Mouse (Mus musculus) hindbrain, embryonic 13.5 days (tissue): Measurements from ENCODE around the gene Mxd1. TPM values are rescaled to one million over a fixed set of nuclear protein-coding genes. Genes with fewer than 3 reads are reported as not detected.

Experiments used
- ATAC-seq: fragments of 200-750 bp; cut with Nextera tagmentation; 2 replicates; pipeline ENCODE4 v1.8.0; 2017; ENCODE audit warnings: moderate TSS enrichment; ENCODE audit not compliant: low FRiP score
- H3K27ac ChIP-seq: fragments of 300-500 bp; sonication (generic); 2 replicates; pipeline ENCODE4 v1.5.1; 2015; ENCODE audit warnings: inconsistent platforms, mild to moderate bottlenecking, moderate library complexity
- H3K27me3 ChIP-seq: fragments of 300-500 bp; sonication (generic); 2 replicates; pipeline ENCODE4 v1.6.1; 2015; ENCODE audit warnings: mild to moderate bottlenecking, inconsistent platforms
- H3K36me3 ChIP-seq: fragments of 300-500 bp; sonication (generic); 2 replicates; pipeline ENCODE4 v1.6.1; 2015; ENCODE audit warnings: mild to moderate bottlenecking, inconsistent platforms
- H3K4me1 ChIP-seq: fragments of 300-500 bp; sonication (generic); replicated peaks from 2 replicates; pipeline ENCODE4 v1.6.1; 2015; ENCODE audit warnings: inconsistent platforms
- H3K4me2 ChIP-seq: fragments of 300-500 bp; sonication (generic); 2 replicates; pipeline ENCODE4 v1.6.1; 2015; ENCODE audit warnings: inconsistent platforms, mild to moderate bottlenecking, moderate library complexity
- H3K4me3 ChIP-seq: fragments of 300-500 bp; sonication (generic); 2 replicates; pipeline ENCODE4 v1.5.1; 2015; ENCODE audit warnings: mild to moderate bottlenecking, inconsistent platforms
- H3K9ac ChIP-seq: fragments of 300-500 bp; sonication (generic); 2 replicates; pipeline ENCODE4 v1.6.1; 2015; ENCODE audit warnings: mild to moderate bottlenecking, inconsistent platforms
- H3K9me3 ChIP-seq: fragments of 300-500 bp; sonication (generic); 2 replicates; pipeline ENCODE4 v1.6.1; 2016; ENCODE audit warnings: inconsistent platforms
- WGBS: fragments of 180-500 bp; shearing (Covaris S2); methylation state at CpG from one replicate; pipeline ENCODE4 v1.1.7; 2015; 5-methylcytosine and 5-hydroxymethylcytosine counted together
- polyA plus RNA-seq: library from polyadenylated mRNA; unstranded; fragments of >200 nt; fragmentation: Nextera tagmentation; extraction: Ambion mirVana; gene quantifications from 2 replicates; pipeline ENCODE4 v1.2.1, GENCODE M21; 2015

Gene Mxd1
- polyA plus RNA-seq, 1 experiment from 2014 or later = 23.3 TPM

DNA sequence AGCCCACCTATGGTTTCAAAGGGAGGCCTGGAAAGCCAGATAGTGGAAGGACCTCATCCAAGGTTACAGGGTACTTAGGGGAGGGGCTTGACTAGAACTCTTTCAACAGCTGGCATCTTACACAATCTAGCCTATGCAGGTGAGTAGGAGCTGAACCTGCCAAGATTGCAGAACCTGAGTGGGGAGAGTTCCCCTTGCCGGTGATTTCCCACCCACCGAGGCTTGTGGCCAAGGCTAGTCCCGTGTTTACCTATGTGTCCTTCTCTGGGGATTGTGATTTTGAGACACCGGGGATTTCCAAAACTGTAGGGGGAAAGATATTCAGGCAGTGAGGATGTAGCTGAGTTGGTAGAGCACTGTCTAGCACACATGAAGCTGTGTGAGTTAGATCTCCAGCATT, 53.7 kb downstream of the Mxd1 start:
- H3K4me3 ChIP-seq = no peak overlapping the region
- no peaks in the 10 kb centered on the region for H3K27me3 ChIP-seq
- 92% methylated on average over 4 of the region's 4 CpGs for WGBS
- H3K9me3 ChIP-seq = no peaks in the 10 kb centered on the region
- ATAC-seq = no peak
- no peaks in the 10 kb centered on the region for H3K36me3 ChIP-seq
- H3K4me2 ChIP-seq = no peak overlapping the region
- no peaks in the 10 kb centered on the region for H3K4me1 ChIP-seq
- H3K27ac ChIP-seq = no peak overlapping the region
- H3K9ac ChIP-seq = no peak overlapping the region

DNA sequence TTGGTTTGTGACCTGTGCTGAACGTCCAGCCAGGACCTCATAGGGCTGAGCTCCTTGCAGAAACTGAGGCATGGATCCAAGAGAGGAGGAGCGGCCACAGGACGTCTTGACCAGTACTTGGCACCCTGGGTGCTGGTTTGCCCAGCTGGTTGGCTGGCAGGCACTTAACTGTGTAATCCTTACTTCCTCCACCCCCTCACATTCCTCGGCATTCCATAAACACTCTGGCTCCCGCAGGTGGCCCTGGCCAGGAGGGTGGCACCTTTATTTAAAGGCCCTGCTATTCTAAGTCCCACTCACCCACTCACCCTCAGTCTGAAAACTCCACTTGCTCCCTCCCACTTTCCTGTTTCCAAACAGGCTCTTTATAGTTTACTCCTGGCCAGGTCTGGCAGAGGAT, 58.2 kb downstream of the Mxd1 start:
- ATAC-seq = no peak
- no peak overlapping the region for H3K9ac ChIP-seq
- no peaks in the 10 kb centered on the region for H3K36me3 ChIP-seq
- no peak overlapping the region for H3K4me3 ChIP-seq
- H3K27ac ChIP-seq = no peak overlapping the region
- WGBS = 69% methylated on average over 5 of the region's 5 CpGs
- no peaks in the 10 kb centered on the region for H3K27me3 ChIP-seq
- no peak overlapping the region for H3K4me2 ChIP-seq
- no peaks in the 10 kb centered on the region for H3K9me3 ChIP-seq
- no peaks in the 10 kb centered on the region for H3K4me1 ChIP-seq

DNA sequence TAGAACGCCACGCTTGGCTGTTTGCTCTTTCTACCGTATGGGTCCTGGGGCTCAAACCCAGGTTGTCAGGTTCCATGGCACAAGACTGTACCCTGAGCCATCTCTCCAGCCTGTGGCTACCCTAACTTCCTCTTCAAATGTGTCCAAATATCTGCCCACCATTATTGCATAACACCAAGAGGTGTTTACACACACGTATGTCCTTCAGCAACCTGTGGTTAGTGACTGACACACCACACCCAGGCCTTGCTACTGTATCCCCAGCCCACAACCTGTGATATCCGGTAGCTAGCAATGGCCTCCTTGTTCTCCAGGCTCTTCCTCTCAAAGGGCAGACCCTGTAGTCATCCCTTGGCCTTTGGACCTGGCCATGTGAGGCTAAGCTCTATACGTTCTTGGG, 59.7 kb downstream of the Mxd1 start:
- H3K36me3 ChIP-seq = no peaks in the 10 kb centered on the region
- H3K27ac ChIP-seq = no peak overlapping the region
- H3K9me3 ChIP-seq = no peaks in the 10 kb centered on the region
- H3K9ac ChIP-seq = no peak overlapping the region
- 94% methylated on average over 6 of the region's 6 CpGs for WGBS
- H3K27me3 ChIP-seq = no peaks in the 10 kb centered on the region
- H3K4me3 ChIP-seq = no peak overlapping the region
- no peak for ATAC-seq
- no peaks in the 10 kb centered on the region for H3K4me1 ChIP-seq
- H3K4me2 ChIP-seq = no peak overlapping the region

DNA sequence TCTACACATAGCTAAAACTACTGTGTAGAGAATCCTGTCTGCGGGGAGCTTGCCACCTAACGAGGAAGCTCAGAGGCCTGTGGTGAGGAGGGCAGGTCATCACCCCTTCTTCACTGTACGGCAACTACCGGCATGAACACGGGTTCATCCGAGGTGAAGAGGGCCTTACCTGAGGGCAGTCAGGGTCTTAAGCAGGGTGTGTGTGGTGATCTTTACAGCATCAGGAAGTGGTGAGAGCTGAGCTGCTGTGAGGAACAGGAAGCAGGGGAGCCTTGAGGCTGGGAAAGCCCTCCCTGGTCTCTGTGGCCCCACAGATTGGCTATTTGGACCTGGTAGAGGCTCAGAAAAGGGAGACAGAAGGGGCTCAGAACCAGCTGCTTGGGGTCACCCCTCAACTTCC, 61.5 kb downstream of the Mxd1 start:
- no peaks in the 10 kb centered on the region for H3K9me3 ChIP-seq
- no peak overlapping the region for H3K4me3 ChIP-seq
- no peaks in the 10 kb centered on the region for H3K4me1 ChIP-seq
- H3K9ac ChIP-seq = no peak overlapping the region
- ATAC-seq = no peak
- no peak overlapping the region for H3K27ac ChIP-seq
- no peaks in the 10 kb centered on the region for H3K36me3 ChIP-seq
- H3K27me3 ChIP-seq = no peaks in the 10 kb centered on the region
- WGBS = 89% methylated on average over 6 of the region's 6 CpGs
- H3K4me2 ChIP-seq = no peak overlapping the region

DNA sequence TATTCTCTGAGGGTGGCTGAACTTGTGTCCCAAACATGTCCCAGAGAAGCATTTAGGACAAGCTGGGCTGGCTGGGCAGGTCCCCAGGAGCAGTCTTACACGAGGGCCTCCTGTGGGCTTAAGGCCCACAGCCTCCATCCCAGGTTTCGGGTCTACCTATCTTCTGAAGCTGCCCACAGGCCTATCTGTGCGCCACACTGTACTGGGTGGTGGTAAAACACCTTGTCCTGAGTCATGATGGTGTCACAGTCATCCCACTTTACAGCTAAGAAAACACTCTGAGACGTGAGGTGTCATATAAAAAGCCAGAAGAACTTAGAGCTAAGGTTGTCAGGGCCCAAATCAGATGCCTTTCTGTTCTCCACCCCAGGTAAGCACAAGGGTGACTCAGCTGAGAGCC, 62.7 kb downstream of the Mxd1 start:
- Histone ChIP-seq H3K27me3 (no peaks in the 10 kb centered on the region), H3K4me3 (no peak overlapping the region), H3K4me2 (no peak overlapping the region), H3K9ac (no peak overlapping the region), H3K36me3 (no peaks in the 10 kb centered on the region), H3K9me3 (no peaks in the 10 kb centered on the region), H3K4me1 (no peaks in the 10 kb centered on the region), H3K27ac (no peak overlapping the region)
- WGBS = 88% methylated on average over 4 of the region's 4 CpGs
- ATAC-seq = no peak

DNA sequence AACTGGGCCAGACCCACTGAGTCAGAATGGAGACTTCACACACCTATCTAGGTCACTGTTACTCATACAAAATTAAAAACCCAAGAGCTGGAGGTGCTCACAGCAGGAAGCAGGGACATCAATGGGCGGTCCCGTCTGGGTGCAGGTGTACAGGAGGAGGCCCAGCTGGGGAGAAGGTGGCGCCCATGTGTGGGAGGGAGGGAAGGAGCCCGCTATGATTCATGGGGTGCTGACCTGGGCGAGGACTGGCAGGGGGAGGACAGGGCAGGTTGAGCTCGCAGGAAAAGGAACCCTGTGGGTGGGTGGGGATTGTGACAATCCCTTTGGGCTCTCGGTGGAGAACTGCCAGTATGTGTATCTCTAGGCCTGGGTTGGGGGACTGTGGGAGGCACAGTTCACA, 63.7 kb downstream of the Mxd1 start:
- H3K36me3 ChIP-seq = no peaks in the 10 kb centered on the region
- peaks cover under 1% of the 10 kb centered on the region; the same call in 1 of the 2 replicates for H3K4me1 ChIP-seq
- no peaks in the 10 kb centered on the region for H3K27me3 ChIP-seq
- no peak overlapping the region for H3K4me3 ChIP-seq
- H3K9ac ChIP-seq = no peak overlapping the region
- 74% methylated on average over 7 of the region's 7 CpGs for WGBS
- no peak overlapping the region for H3K4me2 ChIP-seq
- no peak for ATAC-seq
- H3K27ac ChIP-seq = no peak overlapping the region
- no peaks in the 10 kb centered on the region for H3K9me3 ChIP-seq

DNA sequence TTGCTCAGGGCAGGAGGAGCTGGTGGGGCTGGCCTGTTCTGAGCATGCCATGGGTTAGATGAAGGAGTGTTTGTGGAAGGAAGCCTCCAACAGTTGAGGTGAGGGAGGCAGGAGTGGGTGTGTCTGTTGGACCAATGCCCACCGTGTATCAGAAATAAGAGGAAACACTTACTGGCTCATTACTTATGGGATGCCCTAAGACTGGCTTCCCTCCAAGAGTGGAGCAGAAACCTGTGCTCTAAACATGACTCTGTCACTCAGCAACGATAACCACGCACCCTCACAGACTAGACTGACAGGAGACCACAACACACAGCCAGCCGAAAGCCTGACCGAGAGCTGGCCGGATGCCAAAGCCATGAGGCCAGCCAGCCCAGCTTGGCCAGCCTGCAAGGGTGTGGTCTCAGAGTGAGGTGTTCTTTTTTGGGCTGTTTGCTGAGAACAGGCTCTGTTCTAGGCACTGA, 69.0 kb downstream of the Mxd1 start:
- no peaks in the 10 kb centered on the region for H3K36me3 ChIP-seq
- H3K4me3 ChIP-seq = no peak overlapping the region
- no peaks in the 10 kb centered on the region for H3K9me3 ChIP-seq
- H3K4me1 ChIP-seq = peaks cover 7% of the 10 kb centered on the region; the same call in 1 of the 2 replicates
- ATAC-seq = no peak
- H3K27ac ChIP-seq = no peak overlapping the region
- H3K9ac ChIP-seq = no peak overlapping the region
- H3K4me2 ChIP-seq = no peak overlapping the region
- 56% methylated on average over 6 of the region's 6 CpGs for WGBS
- H3K27me3 ChIP-seq = peaks cover 10% of the 10 kb centered on the region; the same call in 1 of the 2 replicates

DNA sequence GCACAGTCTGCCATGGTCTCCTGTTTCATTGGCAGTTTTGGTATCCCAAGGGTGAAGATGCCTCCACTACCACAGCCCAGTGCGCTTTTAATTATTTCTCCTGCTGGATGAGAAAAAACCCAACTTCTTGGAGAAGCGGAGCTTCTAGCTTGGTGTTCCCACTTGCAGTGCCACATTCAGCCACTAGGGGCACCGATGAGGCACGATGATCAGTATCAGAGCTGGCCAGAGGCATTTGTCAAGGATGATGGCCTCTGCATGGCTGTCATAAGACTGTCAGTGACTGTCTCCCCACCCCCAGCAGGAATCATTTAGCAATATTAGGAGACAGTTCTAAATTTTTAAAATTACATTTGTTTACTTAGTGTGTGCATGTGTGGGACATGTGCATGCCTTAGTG, 69.8 kb downstream of the Mxd1 start:
- WGBS = 25% methylated on average over 4 of the region's 4 CpGs
- no peak overlapping the region for H3K4me3 ChIP-seq
- H3K4me1 ChIP-seq = peaks cover 7% of the 10 kb centered on the region; the same call in 1 of the 2 replicates
- no peak overlapping the region for H3K9ac ChIP-seq
- no peaks in the 10 kb centered on the region for H3K9me3 ChIP-seq
- peaks cover 10% of the 10 kb centered on the region; the same call in 1 of the 2 replicates for H3K27me3 ChIP-seq
- ATAC-seq = peak; percentile 49; the same call in 1 of the 2 replicates
- H3K36me3 ChIP-seq = no peaks in the 10 kb centered on the region
- no peak overlapping the region for H3K4me2 ChIP-seq
- no peak overlapping the region for H3K27ac ChIP-seq

DNA sequence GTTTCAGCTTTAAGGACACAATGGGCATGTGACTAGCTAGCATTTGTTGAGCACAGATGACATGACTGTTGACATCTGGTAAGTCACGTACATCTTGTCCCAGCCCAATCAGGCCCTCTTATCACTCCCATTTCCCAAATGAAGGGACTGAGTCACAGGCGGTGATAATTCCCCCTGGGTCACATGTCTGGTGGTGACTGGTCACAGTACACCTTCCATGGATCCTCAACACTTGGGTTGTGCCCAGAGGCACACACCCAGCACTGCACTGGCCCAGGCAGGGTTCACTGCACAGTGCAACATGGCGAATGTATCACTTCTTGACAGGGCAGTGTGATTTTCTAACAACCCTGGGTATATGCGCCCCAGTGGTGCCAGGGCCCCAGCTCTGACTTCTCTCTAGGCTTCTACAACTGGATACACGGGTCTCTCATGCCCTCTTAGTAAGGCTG, 70.2 kb downstream of the Mxd1 start:
- ATAC-seq = no peak
- H3K4me2 ChIP-seq = no peak overlapping the region
- H3K9ac ChIP-seq = no peak overlapping the region
- 73% methylated on average over 5 of the region's 5 CpGs for WGBS
- H3K4me3 ChIP-seq = no peak overlapping the region
- H3K27ac ChIP-seq = no peak overlapping the region
- no peaks in the 10 kb centered on the region for H3K36me3 ChIP-seq
- no peaks in the 10 kb centered on the region for H3K9me3 ChIP-seq
- H3K27me3 ChIP-seq = peaks cover 10% of the 10 kb centered on the region; the same call in 1 of the 2 replicates
- H3K4me1 ChIP-seq = peaks cover 7% of the 10 kb centered on the region; the same call in 1 of the 2 replicates

Other genes starting within 250 kb of the Mxd1 start
- gene Gm44790, start 242.5 kb downstream of the Mxd1 start, polyA plus RNA-seq = 0.52 TPM in 1 of 2 replicates, not detected in the other
- 25.7 and 28.0 TPM in 2 replicates for gene C87436, start 230.8 kb downstream of the Mxd1 start, polyA plus RNA-seq
- gene Pcbp1, start 142.8 kb downstream of the Mxd1 start, polyA plus RNA-seq = 268 and 333 TPM in 2 replicates
- 0.74 and 0.81 TPM in 2 replicates for gene Asprv1, start 41.0 kb downstream of the Mxd1 start, polyA plus RNA-seq
- 116 and 122 TPM in 2 replicates for gene Snrnp27, start 15.4 kb upstream of the Mxd1 start, polyA plus RNA-seq
- 39.7 and 44.2 TPM in 2 replicates for gene Gmcl1, start 64.2 kb upstream of the Mxd1 start, polyA plus RNA-seq
- 5.3 and 6.2 TPM in 2 replicates for gene Anxa4, start 124.4 kb upstream of the Mxd1 start, polyA plus RNA-seq
- 34.5 and 36.5 TPM in 2 replicates for gene Aak1, start 180.4 kb upstream of the Mxd1 start, polyA plus RNA-seq